Mouse (Mus musculus) small intestine, adult 2 months (tissue): Measurements from ENCODE around the gene AI661453.
A peak's percentile ranks its signal among the peaks of the same experiment; 100 is the strongest.

ENCODE experiments used
- CTCF ChIP-seq: fragments of 200-500 bp; IDR thresholded peaks from 2 replicates; pipeline ENCODE4 v1.5.1; 2012; ENCODE audit warnings: low read depth, mild to moderate bottlenecking, control low read depth, inconsistent platforms, low read length, moderate library complexity, mixed read lengths; ENCODE audit not compliant: insufficient replicate concordance, insufficient read length; ENCODE audit errors: extremely low read depth
- POLR2A ChIP-seq: fragments of 200-500 bp; IDR thresholded peaks from 2 replicates; pipeline ENCODE4 v1.6.1; 2012; ENCODE audit warnings: low read depth, mild to moderate bottlenecking, control low read depth, inconsistent platforms, low read length, moderate library complexity

GRCm38 (mm10) chr17:47386649-47387048 lies 49.8 kb upstream of the AI661453 start:
- TF ChIP-seq CTCF, result peak; percentile 81; the same call in 1 of the 2 replicates
- TF ChIP-seq POLR2A, result no peak
